Mouse (Mus musculus) activated CD4-positive, CD25-positive, alpha-beta regulatory T cell, adult 4 months (primary cell): Measurements from ENCODE around the gene Hoxa1. TPM values are rescaled to one million over a fixed set of nuclear protein-coding genes. Genes with fewer than 3 reads are reported as not detected.

Source experiments
- polyA plus RNA-seq, 2 experiments: library from polyadenylated mRNA; unstranded; fragments of 100-300 nt; shearing (Covaris generic); gene quantifications; one replicate each; pipeline ENCODE4 v1.2.1; 2017

The Hoxa1 gene
- polyA plus RNA-seq, 2 experiments from 2014 or later: not detected

Other genes with a start within 250 kb of the Hoxa1 start
- 10 to 100 TPM; 15.6 to 20.1 TPM for gene Skap2, start 145.8 kb downstream of the Hoxa1 start, polyA plus RNA-seq
- not detected for gene Hoxa2, start 6.5 kb upstream of the Hoxa1 start, polyA plus RNA-seq
- not detected for gene 5730596B20Rik, start 19.2 kb upstream of the Hoxa1 start, polyA plus RNA-seq
- not detected for gene Hoxa4, start 33.4 kb upstream of the Hoxa1 start, polyA plus RNA-seq
- gene Hoxa5, start 46.3 kb upstream of the Hoxa1 start, polyA plus RNA-seq: not detected
- gene Hoxa6, start 50.4 kb upstream of the Hoxa1 start, polyA plus RNA-seq: not detected
- under 1 TPM in 1 of 2 experiments, not detected in 1; 0.21 TPM for gene Hoxa3, start 55.0 kb upstream of the Hoxa1 start, polyA plus RNA-seq
- not detected for gene Gm28308, start 55.0 kb upstream of the Hoxa1 start, polyA plus RNA-seq
- not detected for gene Hoxa7, start 63.5 kb upstream of the Hoxa1 start, polyA plus RNA-seq
- under 1 TPM in 1 of 2 experiments, not detected in 1; 0.11 TPM for gene Hoxa9, start 72.8 kb upstream of the Hoxa1 start, polyA plus RNA-seq
- not detected for gene Hoxa10, start 82.5 kb upstream of the Hoxa1 start, polyA plus RNA-seq
- not detected for gene Hoxa11, start 87.5 kb upstream of the Hoxa1 start, polyA plus RNA-seq
- gene Hoxa13, start 102.6 kb upstream of the Hoxa1 start, polyA plus RNA-seq: not detected
- not detected for gene Evx1, start 155.2 kb upstream of the Hoxa1 start, polyA plus RNA-seq